Mouse (Mus musculus) right cerebral cortex, postnatal 10 days (tissue): ENCODE measurements at regions not wholly inside any gene's neighbourhood (a gene's known extent, or its start where the extent isn't known, plus 50 kb on each side); places are given as distances from the start of the nearest gene placed in this dataset.

ENCODE experiments used
- DNase-seq, 2 experiments: peaks; one replicate each; pipeline ENCODE4 v3.0.0; 2021; ENCODE audit warnings: low spot score in 2 of 2

GRCm38 (mm10) chr14:18127385-18127784 lies 111.5 kb downstream of the Nr1d2 start:
- DNase-seq = no peak

DNA sequence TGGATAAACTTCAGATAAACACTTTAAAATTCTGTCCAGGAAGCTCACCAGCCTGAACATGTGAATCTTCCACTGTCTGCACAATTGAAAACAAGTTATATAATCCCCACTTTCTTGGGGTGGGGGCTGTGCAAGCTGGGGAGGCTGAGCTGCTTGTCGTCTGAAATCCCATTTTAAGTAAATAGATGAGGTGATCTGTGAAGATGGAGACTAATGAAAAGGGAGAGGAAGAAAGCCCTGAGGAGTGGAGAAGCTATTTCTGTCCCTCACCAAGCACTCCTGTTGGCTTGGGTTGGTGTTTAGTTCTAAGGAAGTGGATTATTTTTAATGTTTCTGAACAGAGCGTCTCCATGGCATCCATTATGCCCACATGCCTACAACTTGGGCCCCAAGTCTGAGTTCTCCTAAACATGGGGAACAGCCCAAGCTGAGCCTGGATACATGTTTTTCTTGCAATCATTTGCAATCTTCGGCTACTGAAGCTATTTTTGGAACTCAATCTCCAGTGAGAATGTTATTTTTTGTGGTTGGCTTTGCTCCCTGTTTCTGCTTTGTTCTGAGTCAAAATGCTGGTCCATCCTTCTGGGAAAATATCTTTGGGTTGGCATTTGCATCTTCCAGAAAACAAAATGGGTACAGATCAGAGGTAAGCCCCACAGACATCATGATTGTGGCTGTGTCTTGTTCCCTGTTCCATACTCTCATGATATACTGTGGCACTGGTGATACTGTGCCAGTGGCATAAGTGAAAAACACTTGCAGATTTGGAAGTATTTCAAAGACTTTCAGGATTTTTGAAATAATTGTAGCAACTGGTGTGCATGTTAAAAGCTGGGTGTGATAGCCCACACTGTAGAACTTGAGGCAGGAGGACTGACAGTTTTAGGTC lies 131.8 kb downstream of the Nr1d2 start:
- DNase-seq = peak; percentile 53 to 80

- no peak for DNase-seq
These were observed 133.3 kb downstream of the Nr1d2 start for GRCm38 (mm10) chr14:18105606-18106005.

- no peak for DNase-seq
These were observed 138.7 kb downstream of the Nr1d2 start for GRCm38 (mm10) chr14:18100195-18100594.
